Mouse (Mus musculus) liver (tissue): ENCODE results near the gene Lrba.
A peak's percentile ranks its signal among the peaks of the same experiment; 100 is the strongest.

Source experiments
- DNase-seq: peaks from one replicate; pipeline ENCODE4 v3.0.0-alpha.2; 2020; ENCODE audit warnings: mixed read lengths

Lrba gene

DNA sequence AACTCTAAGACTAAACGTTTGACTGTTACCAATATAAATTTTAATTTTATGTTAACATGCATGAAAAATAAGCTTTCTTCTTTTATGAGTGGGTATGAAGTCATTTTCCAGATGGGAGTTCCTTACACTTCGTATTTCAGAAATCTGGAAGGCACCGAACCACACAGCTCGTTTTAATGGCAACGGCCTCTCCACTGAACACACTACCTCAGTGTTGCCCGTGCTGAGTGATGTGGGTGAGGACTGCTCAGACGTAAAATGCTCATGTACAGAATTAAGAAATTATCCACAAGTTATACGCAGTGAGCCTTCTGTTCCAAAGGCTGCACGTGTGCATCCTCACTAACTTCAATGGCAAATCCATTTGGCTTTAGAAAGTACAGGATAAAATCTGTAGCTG, 582.4 kb downstream of the Lrba start:
- DNase-seq, result no peak

DNA sequence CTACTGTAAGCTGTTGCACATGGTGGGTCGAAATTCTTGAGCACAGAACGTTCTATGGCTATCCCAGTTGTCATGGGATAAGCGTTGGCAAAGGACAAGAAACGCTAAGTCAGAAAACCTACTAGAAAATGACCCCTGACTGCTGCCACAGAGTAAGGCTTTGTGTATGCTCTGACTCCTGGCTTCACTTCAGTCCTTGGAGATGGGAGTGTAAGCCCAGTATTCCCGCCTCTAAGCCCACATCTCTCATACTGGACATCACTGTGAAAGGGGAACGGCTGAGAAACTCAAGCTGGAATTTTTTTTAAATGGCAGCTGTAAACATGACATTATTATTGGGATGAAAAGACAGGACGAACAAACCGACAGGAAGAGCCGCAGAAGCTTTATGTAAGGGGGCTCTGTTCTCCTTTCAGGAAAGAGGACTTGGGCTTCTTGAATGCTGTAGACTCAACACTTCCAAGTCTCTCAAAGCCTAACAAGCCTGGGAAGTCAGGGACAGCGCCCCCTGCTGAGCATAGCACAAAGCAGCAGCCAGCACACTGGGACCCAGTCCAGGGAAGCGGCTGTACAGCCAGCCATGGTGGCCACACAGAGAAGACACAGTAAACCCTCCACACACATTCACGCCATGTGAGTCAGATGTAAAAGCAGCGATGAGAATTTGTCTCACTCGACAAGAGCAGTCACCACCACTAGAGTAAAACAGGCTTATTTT, 583.4 kb downstream of the Lrba start:
- DNase-seq, result peak; percentile 76

DNA sequence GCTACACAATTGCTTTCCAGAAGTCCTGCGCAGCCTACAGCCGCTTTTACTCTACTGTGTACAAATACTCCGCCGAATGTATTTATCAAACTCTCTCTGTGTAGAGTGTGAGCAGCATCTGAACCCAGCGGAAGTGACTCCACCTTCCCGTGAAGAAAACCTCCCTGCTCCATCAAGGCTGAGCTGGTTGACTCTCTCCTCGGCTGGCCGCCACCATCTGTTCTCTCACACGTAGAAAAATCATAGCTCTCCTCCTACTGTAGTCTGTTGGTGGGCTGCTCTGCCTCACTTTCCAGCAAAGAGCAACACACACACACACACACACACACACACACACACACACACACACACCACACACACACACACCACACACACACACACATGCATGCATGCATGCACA, 584.7 kb downstream of the Lrba start:
- DNase-seq, result no peak

DNA sequence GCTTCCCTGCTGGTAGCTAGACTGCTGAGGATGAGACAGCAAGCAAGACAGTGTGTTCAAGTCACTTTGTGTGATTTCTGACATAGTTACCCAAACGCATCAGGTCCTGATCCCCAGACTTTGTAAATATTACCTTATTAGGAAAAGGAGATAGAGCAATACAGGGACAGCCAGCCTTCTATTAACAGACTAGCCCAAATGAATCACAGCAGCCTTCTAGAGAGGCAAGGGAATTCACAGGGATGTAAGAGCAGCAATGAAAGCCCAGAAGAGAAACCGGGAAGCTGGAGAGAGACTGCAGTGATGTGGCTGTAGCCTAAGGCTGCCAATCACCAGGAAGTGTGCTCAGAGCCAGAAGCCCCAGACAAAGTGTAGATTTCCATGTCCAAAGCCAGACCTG, 585.2 kb downstream of the Lrba start:
- DNase-seq, result no peak

DNA sequence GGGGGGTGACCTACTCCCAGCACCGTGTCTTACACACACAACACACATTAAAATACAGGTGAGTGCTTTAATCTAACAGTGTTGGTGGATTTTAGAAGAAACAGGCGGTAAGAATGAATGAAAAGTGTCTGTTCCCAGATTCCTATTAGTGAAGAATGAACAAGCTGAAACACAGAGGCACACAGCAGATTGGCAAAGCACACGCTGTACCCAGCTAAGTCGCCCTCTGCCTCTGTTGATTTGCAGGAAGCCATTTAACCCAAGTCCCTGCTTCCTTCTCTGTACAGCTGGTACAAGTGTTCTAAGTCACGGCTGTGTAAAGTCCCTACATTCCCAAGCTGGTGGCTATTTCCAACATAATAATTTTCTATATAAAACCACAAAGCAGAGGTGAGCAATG, 586.4 kb downstream of the Lrba start:
- no peak for DNase-seq

DNA sequence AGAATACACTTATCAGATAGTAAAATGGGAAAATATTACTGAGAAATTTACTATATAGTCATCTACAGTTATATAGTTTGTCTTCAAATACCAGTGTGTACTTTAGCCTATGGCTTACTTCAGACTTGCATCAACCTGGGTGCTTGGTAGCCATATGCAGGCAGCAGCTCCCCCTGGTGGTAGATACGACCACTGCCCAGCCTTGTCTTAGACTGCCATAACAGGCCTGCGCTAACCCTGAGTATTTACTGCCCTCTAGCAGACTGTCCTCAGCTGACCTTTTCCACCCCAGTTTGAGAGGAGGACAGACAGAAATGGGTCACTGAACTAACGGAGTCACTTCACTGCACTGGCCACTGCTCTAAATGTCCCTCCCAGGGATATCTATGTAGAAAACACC, 588.2 kb downstream of the Lrba start:
- DNase-seq, result peak; percentile 86

DNA sequence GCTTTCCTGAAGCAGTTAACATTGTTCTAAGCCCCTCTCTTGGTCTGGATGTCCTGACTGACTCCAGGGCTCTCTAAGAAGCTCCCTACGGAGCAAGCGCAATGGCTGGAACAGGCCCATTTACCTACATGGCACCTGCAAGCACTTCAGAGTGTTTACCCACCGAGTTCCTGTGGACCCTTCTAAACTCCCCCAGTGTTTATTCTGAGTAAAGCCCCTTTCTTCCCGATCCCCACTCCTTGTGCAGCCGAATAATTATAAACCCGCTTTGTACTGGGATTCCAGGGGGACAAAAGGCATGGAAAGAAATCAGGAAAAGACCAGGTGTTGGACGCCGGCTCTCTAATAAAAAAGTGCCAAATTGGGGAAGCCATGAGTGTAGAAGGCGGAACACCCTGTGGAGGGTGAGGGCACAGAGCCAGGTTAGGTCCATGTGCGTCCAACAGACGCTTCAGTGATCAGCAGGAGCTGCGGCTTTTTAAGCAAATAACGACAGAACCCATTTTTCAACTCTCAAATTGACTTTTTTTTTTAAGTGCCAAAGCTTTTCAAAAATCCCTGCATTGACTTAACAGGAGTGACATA, 593.6 kb downstream of the Lrba start:
- no peak for DNase-seq

DNA sequence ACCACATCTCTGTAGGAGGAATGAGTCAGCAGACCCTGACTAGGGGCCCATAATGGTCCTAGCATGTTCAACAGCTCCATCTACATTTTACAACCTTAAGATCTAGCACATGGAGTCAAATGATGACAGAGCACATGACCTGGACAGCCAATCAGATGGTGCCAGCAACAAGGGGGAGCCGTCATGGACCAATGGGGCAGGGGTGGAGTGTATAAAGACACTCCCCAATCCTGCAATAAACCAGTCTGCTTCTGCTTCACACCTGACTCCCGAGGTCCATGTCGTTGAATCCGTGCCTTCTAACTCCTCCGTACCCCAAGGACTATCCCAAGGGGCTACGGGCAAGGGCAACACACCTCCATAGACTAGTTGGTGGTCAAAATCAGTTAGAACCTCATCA, 594.9 kb downstream of the Lrba start:
- no peak for DNase-seq

DNA sequence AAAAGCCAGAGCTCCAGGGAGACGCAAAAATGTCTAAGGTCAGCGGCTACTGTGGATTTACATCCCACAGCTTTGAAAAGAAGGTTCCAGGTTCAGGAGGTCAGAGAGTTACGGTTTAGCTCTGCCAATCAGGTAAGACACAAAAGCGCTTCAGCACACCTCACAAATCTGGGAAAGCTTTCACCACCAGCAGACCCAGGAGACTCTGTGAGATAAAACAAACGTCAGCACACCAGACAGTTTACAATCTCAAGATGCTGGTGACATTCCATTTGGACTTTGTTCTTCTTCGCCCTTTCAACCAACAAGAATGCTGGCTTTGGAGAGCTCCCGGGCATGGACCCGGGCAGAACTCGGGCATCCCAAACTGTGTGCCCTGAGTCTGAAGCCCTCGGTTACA, 595.9 kb downstream of the Lrba start:
- no peak for DNase-seq

DNA sequence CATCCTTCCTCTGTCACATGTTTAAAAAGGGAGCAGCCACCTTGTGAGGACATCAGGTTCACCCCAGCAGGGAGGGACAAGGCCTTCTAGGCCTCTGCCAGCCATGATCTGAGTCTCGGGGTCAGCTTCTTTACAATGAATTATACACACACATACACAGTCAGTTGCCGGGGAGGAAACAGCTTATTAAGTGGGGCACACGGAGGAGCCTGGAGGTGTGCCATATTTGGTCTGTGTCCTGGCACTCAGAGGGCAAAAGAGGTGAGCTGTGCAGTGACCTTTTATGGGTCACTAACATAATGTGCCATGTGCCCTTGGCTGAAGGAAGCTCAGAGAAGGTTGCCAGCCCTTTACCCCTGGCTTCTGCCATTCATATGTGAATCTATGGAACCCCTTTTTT, 596.9 kb downstream of the Lrba start:
- no peak for DNase-seq

DNA sequence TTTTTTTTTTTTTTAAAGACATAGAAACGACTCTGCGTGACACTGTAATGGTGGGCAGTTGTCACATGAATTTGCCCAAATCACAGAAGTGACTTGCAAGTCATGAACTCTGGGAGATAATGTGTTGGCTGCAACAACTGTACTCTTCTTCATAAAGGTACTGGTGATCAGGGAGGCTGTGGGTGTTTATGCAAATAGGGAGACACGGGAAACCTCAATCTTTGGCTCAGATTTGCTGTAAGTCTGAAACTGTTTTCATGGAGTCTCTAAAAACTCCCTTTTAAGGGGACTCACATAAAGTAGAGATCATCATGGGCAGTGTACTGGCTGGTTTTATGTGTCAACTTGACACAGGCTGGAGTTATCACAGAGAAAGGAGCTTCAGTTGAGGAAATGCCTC, 603.0 kb downstream of the Lrba start:
- no peak for DNase-seq

DNA sequence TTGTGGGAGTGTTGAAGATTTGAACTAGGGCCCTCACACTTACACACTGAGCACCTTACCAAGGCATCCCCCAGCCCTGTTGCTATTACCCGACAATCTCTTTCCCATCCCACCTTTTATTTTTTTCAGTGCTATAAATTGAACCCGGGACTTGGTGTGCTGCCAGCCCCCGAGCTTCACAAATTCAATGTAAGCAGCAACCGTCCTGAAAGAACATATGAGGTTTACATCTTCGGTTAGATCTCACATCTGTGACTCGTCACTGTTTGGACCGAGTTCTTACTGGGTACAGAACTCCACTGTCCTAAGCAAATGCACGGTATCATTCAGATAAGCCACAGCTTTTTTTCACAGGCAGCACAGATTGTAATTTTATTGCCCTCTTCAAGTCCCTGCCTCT, 607.6 kb downstream of the Lrba start:
- DNase-seq, result no peak
